Mouse (Mus musculus): ENCODE results near the gene M6pr. TPM values are rescaled to one million over a fixed set of nuclear protein-coding genes. Genes with fewer than 3 reads are reported as not detected.
"Not testable (repeated sequence)": the region's sequence is repeated elsewhere in the genome, so short reads cannot be mapped to it uniquely, and the experiment has no call there.

The M6pr gene
- total RNA-seq, 2 experiments from 2014 or later: 111 to 119 TPM

- DNase-seq: no peak
Measured at GRCm38 (mm10) chr6:122341038-122341810, 32.7 kb downstream of the M6pr start.

GRCm38 (mm10) chr6:122342125-122342524, 33.6 kb downstream of the M6pr start:
- no peak for DNase-seq

GRCm38 (mm10) chr6:122343719-122344118, 35.2 kb downstream of the M6pr start:
- DNase-seq: no peak

- no peak for DNase-seq
Measured at GRCm38 (mm10) chr6:122344386-122345116, 36.0 kb downstream of the M6pr start.

GRCm38 (mm10) chr6:122345731-122346130, 37.2 kb downstream of the M6pr start:
- no peak for DNase-seq

- DNase-seq: no peak
Measured at GRCm38 (mm10) chr6:122346399-122346798, 37.9 kb downstream of the M6pr start.

- DNase-seq: not testable (repeated sequence)
Measured at GRCm38 (mm10) chr6:122347326-122347725, 38.8 kb downstream of the M6pr start.

GRCm38 (mm10) chr6:122355909-122356308, 47.4 kb downstream of the M6pr start:
- no peak for DNase-seq

- no peak for DNase-seq
Measured at GRCm38 (mm10) chr6:122357089-122357488, 48.6 kb downstream of the M6pr start.

- no peak for DNase-seq
Measured at GRCm38 (mm10) chr6:122365706-122366105, 57.2 kb downstream of the M6pr start.

- no peak for DNase-seq
Measured at GRCm38 (mm10) chr6:122366287-122366686, 57.8 kb downstream of the M6pr start.

- no peak for DNase-seq
Measured at GRCm38 (mm10) chr6:122366976-122367375, 58.5 kb downstream of the M6pr start.

Other genes starting within 250 kb of the M6pr start
- under 1 TPM in 1 of 2 experiments, not detected in 1; 0.42 TPM for gene Klrg1, start 25.8 kb upstream of the M6pr start, total RNA-seq (2021)
- gene Phc1, start 31.8 kb downstream of the M6pr start, total RNA-seq (2021): 10 to 100 TPM; 24.3 to 29.1 TPM
- 1 to 10 TPM in 1 of 2 experiments, under 1 TPM in 1; 0.82 to 1.5 TPM for gene Rimklb, start 190.0 kb downstream of the M6pr start, total RNA-seq (2021)
- 10 to 100 TPM; 53.9 to 57.8 TPM for gene Mfap5, start 197.1 kb downstream of the M6pr start, total RNA-seq (2021)
- not detected for gene Aicda, start 245.1 kb downstream of the M6pr start, total RNA-seq (2021)